Mouse (Mus musculus) intestine, embryonic 15.5 days (tissue): Measurements from ENCODE around the gene Clstn2. TPM values are rescaled to one million over a fixed set of nuclear protein-coding genes. Genes with fewer than 3 reads are reported as not detected.

ENCODE experiments used
- ATAC-seq: fragments of 200-750 bp; cut with Nextera tagmentation; 2 replicates; pipeline ENCODE4 v1.8.0; 2017; ENCODE audit warnings: moderate TSS enrichment, moderate library complexity
- H3K27ac ChIP-seq: fragments of 300-500 bp; sonication (generic); 2 replicates; pipeline ENCODE4 v1.5.1; 2015; ENCODE audit warnings: mild to moderate bottlenecking, inconsistent platforms
- H3K27me3 ChIP-seq: fragments of 300-500 bp; sonication (generic); replicated peaks from 2 replicates; pipeline ENCODE4 v1.6.1; 2015; ENCODE audit warnings: inconsistent platforms
- H3K36me3 ChIP-seq: fragments of 300-500 bp; sonication (generic); 2 replicates; pipeline ENCODE4 v1.6.1; 2015; ENCODE audit warnings: inconsistent platforms
- H3K4me1 ChIP-seq: fragments of 300-500 bp; sonication (generic); replicated peaks from 2 replicates; pipeline ENCODE4 v1.6.1; 2015; ENCODE audit warnings: inconsistent platforms
- H3K4me2 ChIP-seq: fragments of 300-500 bp; sonication (generic); replicated peaks from 2 replicates; pipeline ENCODE4 v1.6.1; 2015; ENCODE audit warnings: mild to moderate bottlenecking, inconsistent platforms
- H3K4me3 ChIP-seq: fragments of 300-500 bp; sonication (generic); replicated peaks from 2 replicates; pipeline ENCODE4 v1.5.1; 2015; ENCODE audit warnings: inconsistent platforms
- H3K9ac ChIP-seq: fragments of 300-500 bp; sonication (generic); 2 replicates; pipeline ENCODE4 v1.6.1; 2015; ENCODE audit warnings: inconsistent platforms
- H3K9me3 ChIP-seq: fragments of 300-500 bp; sonication (generic); 2 replicates; pipeline ENCODE4 v1.6.1; 2016; ENCODE audit warnings: inconsistent platforms
- WGBS: fragments of 180-500 bp; shearing (Covaris S2); methylation state at CpG from one replicate; pipeline ENCODE4 v1.1.7; 2015; 5-methylcytosine and 5-hydroxymethylcytosine counted together
- polyA plus RNA-seq: library from polyadenylated mRNA; unstranded; fragments of >200 nt; fragmentation: Nextera tagmentation; extraction: Ambion mirVana; gene quantifications from 2 replicates; pipeline ENCODE4 v1.2.1, GENCODE M21; 2015

The Clstn2 gene
- polyA plus RNA-seq, 1 experiment from 2014 or later, result 0.74 TPM

GRCm38 (mm10) chr9:97520771-97521170 lies 512.2 kb downstream of the Clstn2 start:
- no peak for ATAC-seq
- H3K27me3 ChIP-seq, result no peaks in the 10 kb centered on the region
- 93% methylated on average over 3 of the region's 3 CpGs for WGBS
- no peak overlapping the region for H3K27ac ChIP-seq
- H3K4me2 ChIP-seq, result no peak overlapping the region
- no peaks in the 10 kb centered on the region for H3K4me1 ChIP-seq
- H3K9ac ChIP-seq, result no peak overlapping the region
- no peaks in the 10 kb centered on the region for H3K36me3 ChIP-seq
- no peaks in the 10 kb centered on the region for H3K9me3 ChIP-seq
- no peak overlapping the region for H3K4me3 ChIP-seq

- H3K27ac ChIP-seq, result no peak overlapping the region
- no peaks in the 10 kb centered on the region for H3K9me3 ChIP-seq
- ATAC-seq, result no peak
- no peaks in the 10 kb centered on the region for H3K27me3 ChIP-seq
- no peak overlapping the region for H3K4me2 ChIP-seq
- no peaks in the 10 kb centered on the region for H3K4me1 ChIP-seq
- H3K36me3 ChIP-seq, result no peaks in the 10 kb centered on the region
- WGBS, result 64% methylated on average over 3 of the region's 3 CpGs
- H3K4me3 ChIP-seq, result no peak overlapping the region
- no peak overlapping the region for H3K9ac ChIP-seq
These were observed 516.0 kb downstream of the Clstn2 start for GRCm38 (mm10) chr9:97517006-97517405.

- no peaks in the 10 kb centered on the region for H3K36me3 ChIP-seq
- no peaks in the 10 kb centered on the region for H3K4me1 ChIP-seq
- H3K27ac ChIP-seq, result no peak overlapping the region
- 89% methylated on average over 2 of the region's 2 CpGs for WGBS
- H3K9ac ChIP-seq, result no peak overlapping the region
- no peaks in the 10 kb centered on the region for H3K27me3 ChIP-seq
- H3K4me3 ChIP-seq, result no peak overlapping the region
- no peaks in the 10 kb centered on the region for H3K9me3 ChIP-seq
- no peak overlapping the region for H3K4me2 ChIP-seq
- ATAC-seq, result no peak
These were observed 518.3 kb downstream of the Clstn2 start for GRCm38 (mm10) chr9:97514639-97515038.

GRCm38 (mm10) chr9:97512282-97512850 lies 520.6 kb downstream of the Clstn2 start:
- no peaks in the 10 kb centered on the region for H3K27me3 ChIP-seq
- no peak overlapping the region for H3K4me2 ChIP-seq
- no peak overlapping the region for H3K4me3 ChIP-seq
- no peak for ATAC-seq
- H3K36me3 ChIP-seq, result no peaks in the 10 kb centered on the region
- H3K9ac ChIP-seq, result no peak overlapping the region
- no peaks in the 10 kb centered on the region for H3K4me1 ChIP-seq
- no peaks in the 10 kb centered on the region for H3K9me3 ChIP-seq
- WGBS, result 47% methylated on average over 3 of the region's 3 CpGs
- H3K27ac ChIP-seq, result no peak overlapping the region

GRCm38 (mm10) chr9:97501416-97501815 lies 531.6 kb downstream of the Clstn2 start:
- no peak for ATAC-seq

GRCm38 (mm10) chr9:97495056-97495455 lies 537.9 kb downstream of the Clstn2 start:
- no peaks in the 10 kb centered on the region for H3K36me3 ChIP-seq
- no peak overlapping the region for H3K4me3 ChIP-seq
- no peak overlapping the region for H3K9ac ChIP-seq
- ATAC-seq, result no peak
- no peak overlapping the region for H3K4me2 ChIP-seq
- no peaks in the 10 kb centered on the region for H3K9me3 ChIP-seq
- H3K4me1 ChIP-seq, result no peaks in the 10 kb centered on the region
- H3K27ac ChIP-seq, result no peak overlapping the region
- no peaks in the 10 kb centered on the region for H3K27me3 ChIP-seq
- whole genome bisulfite sequencing, result 84% methylated on average over 6 of the region's 6 CpGs

More at GRCm38 (mm10) chr9:97501416-97501815, 531.6 kb downstream of the Clstn2 start:
- Histone ChIP-seq H3K4me3 (no peak overlapping the region), H3K9me3 (no peaks in the 10 kb centered on the region), H3K27me3 (no peaks in the 10 kb centered on the region), H3K4me2 (no peak overlapping the region), H3K27ac (no peak overlapping the region), H3K36me3 (no peaks in the 10 kb centered on the region), H3K9ac (no peak overlapping the region), H3K4me1 (no peaks in the 10 kb centered on the region)
- 71% methylated on average over 4 of the region's 4 CpGs for WGBS

- no peak overlapping the region for H3K4me3 ChIP-seq
- H3K27me3 ChIP-seq, result no peaks in the 10 kb centered on the region
- WGBS, result 77% methylated on average over 2 of the region's 2 CpGs
- H3K4me2 ChIP-seq, result no peak overlapping the region
- no peaks in the 10 kb centered on the region for H3K9me3 ChIP-seq
- H3K36me3 ChIP-seq, result no peaks in the 10 kb centered on the region
- no peak overlapping the region for H3K9ac ChIP-seq
- no peak for ATAC-seq
- no peaks in the 10 kb centered on the region for H3K4me1 ChIP-seq
- H3K27ac ChIP-seq, result no peak overlapping the region
These were observed 541.4 kb downstream of the Clstn2 start for GRCm38 (mm10) chr9:97491626-97492025.

- Histone ChIP-seq H3K27me3 (no peaks in the 10 kb centered on the region), H3K27ac (no peak overlapping the region), H3K36me3 (no peaks in the 10 kb centered on the region), H3K4me1 (no peaks in the 10 kb centered on the region), H3K4me3 (no peak overlapping the region), H3K4me2 (no peak overlapping the region), H3K9ac (no peak overlapping the region), H3K9me3 (no peaks in the 10 kb centered on the region)
- no peak for ATAC-seq
- 39% methylated on average over 2 of the region's 2 CpGs for WGBS
These were observed 542.3 kb downstream of the Clstn2 start for GRCm38 (mm10) chr9:97490591-97491176.

- ATAC-seq, result no peak
- Histone ChIP-seq H3K36me3 (no peaks in the 10 kb centered on the region), H3K4me3 (no peak overlapping the region), H3K9ac (no peak overlapping the region), H3K27me3 (no peaks in the 10 kb centered on the region), H3K4me1 (no peaks in the 10 kb centered on the region), H3K9me3 (no peaks in the 10 kb centered on the region), H3K4me2 (no peak overlapping the region), H3K27ac (no peak overlapping the region)
- 74% methylated on average over 7 of the region's 7 CpGs for WGBS
These were observed 546.2 kb downstream of the Clstn2 start for GRCm38 (mm10) chr9:97486826-97487225.

- Histone ChIP-seq H3K9me3 (no peaks in the 10 kb centered on the region), H3K27ac (no peak overlapping the region), H3K4me2 (no peak overlapping the region), H3K9ac (no peak overlapping the region), H3K4me3 (no peak overlapping the region), H3K36me3 (no peaks in the 10 kb centered on the region), H3K27me3 (no peaks in the 10 kb centered on the region), H3K4me1 (no peaks in the 10 kb centered on the region)
- WGBS, result 62% methylated on average over 1 of the region's 1 CpGs
- no peak for ATAC-seq
These were observed 551.8 kb downstream of the Clstn2 start for GRCm38 (mm10) chr9:97481187-97481586.

- Histone ChIP-seq H3K36me3 (no peaks in the 10 kb centered on the region), H3K4me1 (no peaks in the 10 kb centered on the region), H3K4me2 (no peak overlapping the region), H3K9ac (no peak overlapping the region), H3K27ac (no peak overlapping the region), H3K4me3 (no peak overlapping the region), H3K27me3 (no peaks in the 10 kb centered on the region), H3K9me3 (no peaks in the 10 kb centered on the region)
- 64% methylated on average over 2 of the region's 2 CpGs for WGBS
- ATAC-seq, result no peak
These were observed 556.0 kb downstream of the Clstn2 start for GRCm38 (mm10) chr9:97476961-97477360.

GRCm38 (mm10) chr9:97476456-97476855 lies 556.5 kb downstream of the Clstn2 start:
- no peaks in the 10 kb centered on the region for H3K36me3 ChIP-seq
- ATAC-seq, result no peak
- H3K9ac ChIP-seq, result no peak overlapping the region
- H3K4me2 ChIP-seq, result no peak overlapping the region
- H3K27me3 ChIP-seq, result no peaks in the 10 kb centered on the region
- 88% methylated on average over 3 of the region's 3 CpGs for WGBS
- no peaks in the 10 kb centered on the region for H3K9me3 ChIP-seq
- H3K4me1 ChIP-seq, result no peaks in the 10 kb centered on the region
- no peak overlapping the region for H3K4me3 ChIP-seq
- no peak overlapping the region for H3K27ac ChIP-seq

GRCm38 (mm10) chr9:97474896-97475295 lies 558.1 kb downstream of the Clstn2 start:
- Histone ChIP-seq H3K4me2 (no peak overlapping the region), H3K4me1 (no peaks in the 10 kb centered on the region), H3K9ac (no peak overlapping the region), H3K27me3 (no peaks in the 10 kb centered on the region), H3K4me3 (no peak overlapping the region), H3K9me3 (no peaks in the 10 kb centered on the region), H3K36me3 (no peaks in the 10 kb centered on the region), H3K27ac (no peak overlapping the region)
- WGBS, result 79% methylated on average over 6 of the region's 6 CpGs
- no peak for ATAC-seq
